Mouse (Mus musculus) intestine, embryonic 14.5 days (tissue): ENCODE data around the gene Fars2. TPM values are rescaled to one million over a fixed set of nuclear protein-coding genes. Genes with fewer than 3 reads are reported as not detected.

Source experiments
- ATAC-seq: fragments of 200-750 bp; cut with Nextera tagmentation; replicated peaks from 2 replicates; pipeline ENCODE4 v1.8.0; 2017; ENCODE audit warnings: low read depth, moderate number of reproducible peaks, moderate TSS enrichment, moderate library complexity; ENCODE audit not compliant: low FRiP score, low TSS enrichment
- DNase-seq: peaks from one replicate; pipeline ENCODE4 v3.0.0-alpha.2; 2018; ENCODE audit warnings: low spot score
- H3K27ac ChIP-seq: fragments of 300-500 bp; sonication (generic); 2 replicates; pipeline ENCODE4 v1.5.1; 2014; ENCODE audit warnings: low read depth, mild to moderate bottlenecking, control low read depth
- H3K27me3 ChIP-seq: fragments of 300-500 bp; sonication (generic); replicated peaks from 2 replicates; pipeline ENCODE4 v1.6.1; 2014; ENCODE audit warnings: low read length, control low read depth; ENCODE audit not compliant: control insufficient read depth, insufficient read depth
- H3K36me3 ChIP-seq: fragments of 300-500 bp; sonication (generic); 2 replicates; pipeline ENCODE4 v1.6.1; 2014; ENCODE audit warnings: low read length, control low read depth; ENCODE audit not compliant: control insufficient read depth, insufficient read depth
- H3K4me1 ChIP-seq: fragments of 300-500 bp; sonication (generic); replicated peaks from 2 replicates; pipeline ENCODE4 v1.6.1; 2014; ENCODE audit warnings: low read length, control low read depth, mixed read lengths; ENCODE audit not compliant: control insufficient read depth, insufficient read depth
- H3K4me2 ChIP-seq: fragments of 300-500 bp; sonication (generic); 2 replicates; pipeline ENCODE4 v1.6.1; 2014; ENCODE audit warnings: low read length
- H3K4me3 ChIP-seq: fragments of 300-500 bp; sonication (generic); 2 replicates; pipeline ENCODE4 v1.5.1; 2014; ENCODE audit warnings: low read depth, low read length, control low read depth, mixed read lengths
- H3K9ac ChIP-seq: fragments of 300-500 bp; sonication (generic); 2 replicates; pipeline ENCODE4 v1.6.1; 2014; ENCODE audit warnings: mild to moderate bottlenecking, low read length
- H3K9me3 ChIP-seq: fragments of 300-500 bp; sonication (generic); 2 replicates; pipeline ENCODE4 v1.6.1; 2016; ENCODE audit warnings: low read length, control low read depth; ENCODE audit not compliant: control insufficient read depth
- WGBS: fragments of 180-500 bp; shearing (Covaris S2); extraction: QIAGEN DNeasy Blood & Tissue Kit; methylation state at CpG from one replicate; pipeline ENCODE4 v1.1.7; 2014; 5-methylcytosine and 5-hydroxymethylcytosine counted together
- polyA plus RNA-seq: library from polyadenylated mRNA; unstranded; fragments of >200 nt; fragmentation: Nextera tagmentation; extraction: Ambion mirVana; gene quantifications from 2 replicates; pipeline ENCODE4 v1.2.1, GENCODE M21; 2014

Gene Fars2
- polyA plus RNA-seq, 1 experiment from 2014 or later, result 37.6 TPM

- Histone ChIP-seq H3K36me3 (no peaks in the 10 kb centered on the region), H3K27me3 (no peaks in the 10 kb centered on the region), H3K27ac (no peak overlapping the region), H3K4me2 (no peak overlapping the region), H3K9me3 (no peaks in the 10 kb centered on the region), H3K4me1 (no peaks in the 10 kb centered on the region), H3K9ac (no peak overlapping the region), H3K4me3 (no peak overlapping the region)
- WGBS, result 75% methylated on average over 3 of the region's 3 CpGs
- DNase-seq (no peak), ATAC-seq (no peak)
Measured at GRCm38 (mm10) chr13:36654251-36654650, 537.0 kb downstream of the Fars2 start.

- no peaks in the 10 kb centered on the region for H3K27me3 ChIP-seq
- H3K4me1 ChIP-seq, result no peaks in the 10 kb centered on the region
- no peaks in the 10 kb centered on the region for H3K36me3 ChIP-seq
- WGBS, result 52% methylated on average over 1 of the region's 1 CpGs
- H3K4me2 ChIP-seq, result no peak overlapping the region
- no peak overlapping the region for H3K4me3 ChIP-seq
- no peaks in the 10 kb centered on the region for H3K9me3 ChIP-seq
- no peak overlapping the region for H3K27ac ChIP-seq
- DNase-seq (no peak), ATAC-seq (no peak)
- H3K9ac ChIP-seq, result no peak overlapping the region
Measured at GRCm38 (mm10) chr13:36679345-36679744, 562.1 kb downstream of the Fars2 start.

GRCm38 (mm10) chr13:36680690-36681355 lies 563.6 kb downstream of the Fars2 start:
- H3K36me3 ChIP-seq, result no peaks in the 10 kb centered on the region
- H3K4me2 ChIP-seq, result no peak overlapping the region
- H3K9me3 ChIP-seq, result no peaks in the 10 kb centered on the region
- ATAC-seq (no peak), DNase-seq (no peak)
- no peak overlapping the region for H3K27ac ChIP-seq
- no peaks in the 10 kb centered on the region for H3K4me1 ChIP-seq
- no peaks in the 10 kb centered on the region for H3K27me3 ChIP-seq
- no peak overlapping the region for H3K9ac ChIP-seq
- 86% methylated on average over 8 of the region's 8 CpGs for WGBS
- H3K4me3 ChIP-seq, result no peak overlapping the region

GRCm38 (mm10) chr13:36683581-36683980 lies 566.4 kb downstream of the Fars2 start:
- Histone ChIP-seq H3K4me2 (no peak overlapping the region), H3K27me3 (no peaks in the 10 kb centered on the region), H3K9me3 (no peaks in the 10 kb centered on the region), H3K9ac (no peak overlapping the region), H3K4me1 (no peaks in the 10 kb centered on the region), H3K27ac (no peak overlapping the region), H3K4me3 (no peak overlapping the region), H3K36me3 (no peaks in the 10 kb centered on the region)
- 70% methylated on average over 4 of the region's 4 CpGs for WGBS
- ATAC-seq (no peak), DNase-seq (no peak)

- 54% methylated on average over 7 of the region's 7 CpGs for WGBS
- Histone ChIP-seq H3K4me2 (no peak overlapping the region), H3K4me1 (no peaks in the 10 kb centered on the region), H3K9me3 (no peaks in the 10 kb centered on the region), H3K4me3 (no peak overlapping the region), H3K27ac (no peak overlapping the region), H3K36me3 (no peaks in the 10 kb centered on the region), H3K9ac (no peak overlapping the region), H3K27me3 (no peaks in the 10 kb centered on the region)
- ATAC-seq, result no peak
- no peak for DNase-seq
Measured at GRCm38 (mm10) chr13:36695516-36696201, 578.4 kb downstream of the Fars2 start.

- no peaks in the 10 kb centered on the region for H3K36me3 ChIP-seq
- H3K4me2 ChIP-seq, result no peak overlapping the region
- WGBS, result 78% methylated on average over 8 of the region's 8 CpGs
- ATAC-seq (no peak), DNase-seq (no peak)
- H3K27me3 ChIP-seq, result no peaks in the 10 kb centered on the region
- no peak overlapping the region for H3K27ac ChIP-seq
- no peaks in the 10 kb centered on the region for H3K9me3 ChIP-seq
- no peak overlapping the region for H3K9ac ChIP-seq
- no peak overlapping the region for H3K4me3 ChIP-seq
- H3K4me1 ChIP-seq, result no peaks in the 10 kb centered on the region
Measured at GRCm38 (mm10) chr13:36696351-36696771, 579.1 kb downstream of the Fars2 start.

- no peaks in the 10 kb centered on the region for H3K4me1 ChIP-seq
- no peaks in the 10 kb centered on the region for H3K27me3 ChIP-seq
- no peak for ATAC-seq
- no peaks in the 10 kb centered on the region for H3K36me3 ChIP-seq
- H3K27ac ChIP-seq, result no peak overlapping the region
- H3K9me3 ChIP-seq, result no peaks in the 10 kb centered on the region
- H3K4me2 ChIP-seq, result no peak overlapping the region
- 69% methylated on average over 3 of the region's 3 CpGs for WGBS
- no peak overlapping the region for H3K4me3 ChIP-seq
- DNase-seq, result no peak
- no peak overlapping the region for H3K9ac ChIP-seq
Measured at GRCm38 (mm10) chr13:36707088-36707690, 590.0 kb downstream of the Fars2 start.

- ATAC-seq, result no peak
- H3K4me1 ChIP-seq, result no peaks in the 10 kb centered on the region
- no peak for DNase-seq
- 73% methylated on average over 2 of the region's 2 CpGs for WGBS
- H3K9ac ChIP-seq, result no peak overlapping the region
- H3K27ac ChIP-seq, result no peak overlapping the region
- no peak overlapping the region for H3K4me3 ChIP-seq
- no peaks in the 10 kb centered on the region for H3K36me3 ChIP-seq
- H3K9me3 ChIP-seq, result no peaks in the 10 kb centered on the region
- H3K4me2 ChIP-seq, result no peak overlapping the region
- H3K27me3 ChIP-seq, result no peaks in the 10 kb centered on the region
Measured at GRCm38 (mm10) chr13:36714101-36714500, 596.9 kb downstream of the Fars2 start.
